Mouse (Mus musculus): ENCODE measurements around the gene Ttc7b.

DNA sequence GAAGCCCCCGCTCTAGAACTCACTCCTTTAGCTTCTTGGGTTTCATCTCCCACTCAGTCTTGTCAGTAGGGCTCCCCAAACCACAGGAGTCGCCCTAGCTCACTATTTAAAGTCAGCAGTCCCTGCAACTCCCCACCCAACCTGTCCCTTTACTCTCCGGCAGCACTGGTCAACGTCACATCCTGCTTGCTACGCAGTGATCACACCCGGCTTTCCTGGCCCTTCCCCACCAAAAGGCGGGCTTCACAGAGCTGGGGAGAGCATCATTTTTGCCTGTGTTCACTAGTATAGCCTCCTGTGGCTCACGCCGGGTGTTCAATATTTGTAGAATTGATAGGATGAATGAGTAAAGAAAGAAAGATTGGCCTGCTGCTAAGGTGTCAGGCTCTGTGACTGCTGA is 3.3 kb downstream of the Ttc7b start:
- TF ChIP-seq POLR2A (IDR thresholded peaks at IDR 0.05; ENCODE audit: insufficient read depth, low read depth, low read length), result no peak
- TF ChIP-seq CTCF (IDR thresholded peaks at IDR 0.05), result peak; percentile 35

Measured in heart, adult 2 months (tissue).